Comparison of ENCODE assay signal across 10 mouse cellular contexts in the genomic region with DNA sequence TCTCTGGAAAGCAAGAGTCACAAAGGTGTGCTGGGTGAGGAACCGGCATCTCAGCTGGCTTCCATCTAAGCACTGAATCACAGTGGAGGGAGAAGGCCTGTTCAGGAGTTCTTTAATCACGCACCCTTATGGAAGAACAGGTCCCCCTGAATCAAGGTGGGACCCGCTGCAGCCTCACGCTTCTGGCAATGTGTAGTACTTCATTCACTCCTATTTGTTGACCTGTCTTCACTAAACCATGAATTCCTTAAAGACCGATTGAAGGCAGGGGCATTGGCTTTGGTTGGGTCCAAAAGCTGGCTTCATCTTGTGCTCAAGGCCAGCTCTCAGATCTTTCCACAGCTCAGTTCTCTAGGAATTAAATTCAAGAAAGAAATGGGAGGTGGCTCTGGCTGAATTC.
DNase-seq lines count a peak whose midpoint lies in the region; ATAC-seq and TF ChIP-seq lines count a peak whose summit lies in the region.
"Had no signal": no experiment of that assay in that cellular context is flagged by ENCODE, and none has a peak within 500 bp of the region (broad histone marks: within the 10 kb centered on the region; RNA-seq: fewer than 3 reads in every experiment).

No protein-coding gene starts in this region.

- H3K4me1 ChIP-seq in heart, embryonic 15.5 days (replicated peaks), result peaks cover 4% of the 10 kb centered on the region
- peaks cover 2% of the 10 kb centered on the region; the same call in 1 of the 2 replicates for H3K4me1 ChIP-seq in neural tube, embryonic 11.5 days (ENCODE audit: control insufficient read depth, insufficient read depth, low read length)
- peaks cover 11% of the 10 kb centered on the region for H3K4me1 ChIP-seq in neural tube, embryonic 15.5 days
- no peaks in the 10 kb centered on the region for H3K4me1 ChIP-seq in intestine, embryonic 15.5 days (replicated peaks)

- intact Hi-C loops in heart, postnatal 14 days (cut with DNase I), result no loop called here
- intact Hi-C loops in gastrocnemius, postnatal 36 days (cut with DNase I), result no loop called here

- H3K79me2 ChIP-seq in myocyte (ENCODE audit: control insufficient read depth, insufficient read depth), result no peaks in the 10 kb centered on the region

- peaks cover 25% of the 10 kb centered on the region for H3K27me3 ChIP-seq in heart, embryonic 15.5 days
- H3K27me3 ChIP-seq in neural tube, embryonic 11.5 days (ENCODE audit: control insufficient read depth, insufficient read depth, low read length), result peaks cover 3% of the 10 kb centered on the region; the same call in 1 of the 2 replicates
- peaks cover 32% of the 10 kb centered on the region for H3K27me3 ChIP-seq in neural tube, embryonic 15.5 days (replicated peaks)
- H3K27me3 ChIP-seq in intestine, embryonic 15.5 days (replicated peaks), result 0 out of 2 replicates have a peak, but pooled peaks cover 5% of the 10 kb centered on the region
- H3K27me3 ChIP-seq in myocyte (ENCODE audit: control insufficient read depth, insufficient read depth, insufficient read length), result peaks cover 10% of the 10 kb centered on the region

- no peak for TF ChIP-seq POLR2A in myocyte (IDR thresholded peaks at IDR 0.05; ENCODE audit: insufficient read length, low read depth)

- no peak overlapping the region for H3ac ChIP-seq in myocyte (ENCODE audit: control insufficient read depth, insufficient read length)

- WGBS in heart, embryonic 15.5 days, result 37% methylated on average over 5 of the region's 5 CpGs
- 55% methylated on average over 5 of the region's 5 CpGs for WGBS in neural tube, embryonic 11.5 days
- WGBS in neural tube, embryonic 15.5 days, result 68% methylated on average over 5 of the region's 5 CpGs
- 62% methylated on average over 5 of the region's 5 CpGs for WGBS in intestine, embryonic 15.5 days

- ATAC-seq in heart, embryonic 15.5 days (replicated peaks; ENCODE audit: insufficient number of reproducible peaks, insufficient read depth, low FRiP score, low read depth), result no peak
- ATAC-seq in neural tube, embryonic 11.5 days (ENCODE audit: insufficient read depth, low FRiP score, low TSS enrichment), result no peak
- ATAC-seq in neural tube, embryonic 15.5 days (ENCODE audit: low FRiP score), result no peak
- no peak for ATAC-seq in intestine, embryonic 15.5 days

- no peaks in the 10 kb centered on the region for H3K36me3 ChIP-seq in heart, embryonic 15.5 days
- no peaks in the 10 kb centered on the region for H3K36me3 ChIP-seq in neural tube, embryonic 11.5 days (ENCODE audit: control insufficient read depth, insufficient read depth, low read length)
- no peaks in the 10 kb centered on the region for H3K36me3 ChIP-seq in neural tube, embryonic 15.5 days
- no peaks in the 10 kb centered on the region for H3K36me3 ChIP-seq in intestine, embryonic 15.5 days
- no peaks in the 10 kb centered on the region for H3K36me3 ChIP-seq in myocyte (ENCODE audit: control insufficient read depth, insufficient read depth)

- peak overlapping the region; percentile 49 for H3K4me2 ChIP-seq in heart, embryonic 15.5 days
- H3K4me2 ChIP-seq in neural tube, embryonic 11.5 days (ENCODE audit: low read depth), result 0 out of 2 replicates have a peak overlapping the region, but pooled peaks have one; percentile 12
- no peak overlapping the region; the same call in 1 of the 2 replicates for H3K4me2 ChIP-seq in neural tube, embryonic 15.5 days
- H3K4me2 ChIP-seq in intestine, embryonic 15.5 days (replicated peaks), result peak overlapping the region; percentile 39; the same call in 1 of the 2 replicates
- H3K4me2 ChIP-seq in myocyte (ENCODE audit: low read depth), result peak overlapping the region; percentile 12

- no peak overlapping the region for H3K27ac ChIP-seq in heart, embryonic 15.5 days
- no peak overlapping the region for H3K27ac ChIP-seq in neural tube, embryonic 11.5 days (ENCODE audit: low read depth, low read length)
- H3K27ac ChIP-seq in neural tube, embryonic 15.5 days (replicated peaks), result no peak overlapping the region
- H3K27ac ChIP-seq in intestine, embryonic 15.5 days, result no peak overlapping the region

- no peaks in the 10 kb centered on the region for H3K9me3 ChIP-seq in heart, embryonic 15.5 days (replicated peaks)
- H3K9me3 ChIP-seq in neural tube, embryonic 11.5 days (ENCODE audit: control insufficient read depth, low read length), result no peaks in the 10 kb centered on the region
- no peaks in the 10 kb centered on the region for H3K9me3 ChIP-seq in neural tube, embryonic 15.5 days (replicated peaks)
- H3K9me3 ChIP-seq in intestine, embryonic 15.5 days, result no peaks in the 10 kb centered on the region

- peak overlapping the region; percentile 20 for H3K4me3 ChIP-seq in heart, embryonic 15.5 days
- H3K4me3 ChIP-seq in neural tube, embryonic 11.5 days (ENCODE audit: low read depth, low read length), result no peak overlapping the region
- H3K4me3 ChIP-seq in neural tube, embryonic 15.5 days (replicated peaks), result no peak overlapping the region
- no peak overlapping the region for H3K4me3 ChIP-seq in intestine, embryonic 15.5 days (replicated peaks)
- H3K4me3 ChIP-seq in myocyte, result no peak overlapping the region

- no peak overlapping the region for H3K9ac ChIP-seq in heart, embryonic 15.5 days
- no peak overlapping the region for H3K9ac ChIP-seq in neural tube, embryonic 11.5 days (ENCODE audit: low read length)
- H3K9ac ChIP-seq in neural tube, embryonic 15.5 days (replicated peaks), result no peak overlapping the region
- H3K9ac ChIP-seq in intestine, embryonic 15.5 days, result no peak overlapping the region

- no peak for DNase-seq in heart, postnatal 14 days
- no peak for DNase-seq in neural tube, embryonic 11.5 days (ENCODE audit: low spot score)
- DNase-seq in cerebellum, postnatal 25 days, result no peak
- DNase-seq in gastrocnemius, postnatal 36 days, result no peak
- DNase-seq: adrenal gland, adult 8-10 months; cerebellum, adult 11-12 months had no signal

TF ChIP-seq in myocyte, 11 proteins besides CTCF, POLR2A, EP300 and RAD21:
- TF ChIP-seq MYOD1 (IDR thresholded peaks at IDR 0.05; ENCODE audit: control insufficient read depth in 1 of 3, insufficient read length in 2 of 3, low read depth in 2 of 3) (no peak), E2F4 (IDR thresholded peaks at IDR 0.05; ENCODE audit: insufficient read depth) (no peak), MAX (IDR thresholded peaks at IDR 0.05; ENCODE audit: low read depth) (no peak), SRF (IDR thresholded peaks at IDR 0.05; ENCODE audit: control insufficient read depth, insufficient read length, low read depth) (no peak), POLR2AphosphoS2 (IDR thresholded peaks at IDR 0.05; ENCODE audit: insufficient read length, low read depth) (no peak), USF1 (IDR thresholded peaks at IDR 0.05; ENCODE audit: low read depth) (no peak), TCF12 (IDR thresholded peaks at IDR 0.05; ENCODE audit: insufficient read depth, poor library complexity, severe bottlenecking) (no peak), TCF3 (IDR thresholded peaks at IDR 0.05; ENCODE audit: insufficient read length, low read depth) (no peak), REST (IDR thresholded peaks at IDR 0.05; ENCODE audit: insufficient read depth, insufficient read length) (no peak), MYOG (IDR thresholded peaks at IDR 0.05; ENCODE audit: control insufficient read depth in 1 of 3, insufficient read depth in 1 of 3, insufficient read length in 2 of 3, low read depth in 2 of 3) (no peak)
